Mouse (Mus musculus) C2C12 (cell line): ENCODE results near the gene Cd3eap.

Experiments
- CTCF ChIP-seq: IDR thresholded peaks from one replicate; pipeline ENCODE4 v1.5.1; 2011; ENCODE audit not compliant: control insufficient read depth, insufficient read depth, insufficient read length
- MYOD1 ChIP-seq: IDR thresholded peaks from one replicate; pipeline ENCODE4 v1.6.1; 2011; ENCODE audit warnings: low read depth; ENCODE audit not compliant: control insufficient read depth, insufficient read length
- MYOG ChIP-seq: IDR thresholded peaks from one replicate; pipeline ENCODE4 v1.6.1; 2011; ENCODE audit not compliant: control insufficient read depth, insufficient read length; ENCODE audit errors: extremely low read depth
- USF1 ChIP-seq: IDR thresholded peaks from one replicate; pipeline ENCODE4 v1.6.1; 2011; ENCODE audit warnings: low read depth, mild to moderate bottlenecking, control low read depth, moderate library complexity

- no peak for TF ChIP-seq MYOD1
- TF ChIP-seq CTCF = peak; percentile 4
- no peak for TF ChIP-seq USF1
- TF ChIP-seq MYOG = no peak
Observed at GRCm38 (mm10) chr7:19369823-19370425, 10.6 kb upstream of the Cd3eap start.
